Mouse (Mus musculus) heart, postnatal 0 days (tissue): ENCODE data around the gene Itsn2.

ENCODE experiments used
- CTCF ChIP-seq: IDR thresholded peaks from 2 replicates; pipeline ENCODE4 v1.5.1; 2016; ENCODE audit warnings: antibody characterized with exemption, control low read depth, low read depth
- EP300 ChIP-seq: IDR thresholded peaks from 2 replicates; pipeline ENCODE4 v1.6.1; 2016; ENCODE audit warnings: antibody characterized with exemption, low read depth

GRCm38 (mm10) chr12:4689341-4689740 lies 96.9 kb downstream of the Itsn2 start:
- TF ChIP-seq CTCF (no peak), EP300 (no peak)
